Mouse (Mus musculus) testis, adult 2 months (tissue): ENCODE data around the gene Mxd4. TPM values are rescaled to one million over a fixed set of nuclear protein-coding genes. Genes with fewer than 3 reads are reported as not detected.

Experiments
- H3K27ac ChIP-seq: fragments of 200-500 bp; 2 replicates; pipeline ENCODE4 v1.5.1; 2012; ENCODE audit warnings: low read depth, low read length; ENCODE audit not compliant: control insufficient read depth, insufficient read depth
- H3K27me3 ChIP-seq: fragments of 200-500 bp; 2 replicates; pipeline ENCODE4 v1.6.1; 2012; ENCODE audit warnings: mild to moderate bottlenecking, low read length, moderate library complexity; ENCODE audit not compliant: control insufficient read depth, insufficient read depth
- H3K36me3 ChIP-seq: fragments of 200-500 bp; 2 replicates; pipeline ENCODE4 v1.6.1; 2012; ENCODE audit warnings: mild to moderate bottlenecking, low read length; ENCODE audit not compliant: control insufficient read depth, insufficient read depth
- H3K4me1 ChIP-seq: fragments of 200-500 bp; 2 replicates; pipeline ENCODE4 v1.6.1; 2012; ENCODE audit warnings: low read length; ENCODE audit not compliant: control insufficient read depth, insufficient read depth
- H3K4me3 ChIP-seq: fragments of 200-500 bp; 2 replicates; pipeline ENCODE4 v1.5.1; 2012; ENCODE audit warnings: low read depth, mild to moderate bottlenecking, low read length, moderate library complexity, mixed read lengths; ENCODE audit not compliant: control insufficient read depth
- CTCF ChIP-seq: fragments of 200-500 bp; IDR thresholded peaks from 2 replicates; pipeline ENCODE4 v1.5.1; 2012; ENCODE audit warnings: low read depth, mild to moderate bottlenecking, inconsistent platforms, low read length, moderate library complexity; ENCODE audit not compliant: control insufficient read depth, insufficient read depth, insufficient replicate concordance
- POLR2A ChIP-seq: fragments of 200-500 bp; IDR thresholded peaks from 2 replicates; pipeline ENCODE4 v1.6.1; 2012; ENCODE audit warnings: low read depth, mild to moderate bottlenecking, inconsistent platforms, low read length, moderate library complexity; ENCODE audit not compliant: control insufficient read depth
- polyA plus RNA-seq: library from polyadenylated mRNA; depleted of rRNA; stranded (reverse); fragments of >200 nt; gene quantifications from 2 replicates; pipeline ENCODE4 v1.2.3, GENCODE M21; 2012; rRNA removed

Gene Mxd4
- polyA plus RNA-seq, 1 experiment: 137 TPM

- H3K36me3 ChIP-seq: no peaks in the 10 kb centered on the region
- H3K27ac ChIP-seq: no peak overlapping the region
- TF ChIP-seq CTCF (no peak), POLR2A (no peak)
- no peaks in the 10 kb centered on the region for H3K27me3 ChIP-seq
- no peaks in the 10 kb centered on the region for H3K4me1 ChIP-seq
- no peak overlapping the region for H3K4me3 ChIP-seq
Observed at GRCm38 (mm10) chr5:34147554-34147953, 40.0 kb downstream of the Mxd4 start.

GRCm38 (mm10) chr5:34139751-34140150 lies 47.8 kb downstream of the Mxd4 start:
- TF ChIP-seq CTCF (peak; percentile 48; the same call in 1 of the 2 replicates), POLR2A (no peak)
- Histone ChIP-seq H3K36me3 (no peaks in the 10 kb centered on the region), H3K27me3 (no peaks in the 10 kb centered on the region), H3K4me1 (no peaks in the 10 kb centered on the region), H3K4me3 (no peak overlapping the region), H3K27ac (no peak overlapping the region)

- no peak overlapping the region for H3K4me3 ChIP-seq
- no peaks in the 10 kb centered on the region for H3K36me3 ChIP-seq
- H3K4me1 ChIP-seq: no peaks in the 10 kb centered on the region
- H3K27me3 ChIP-seq: no peaks in the 10 kb centered on the region
- TF ChIP-seq CTCF (no peak), POLR2A (no peak)
- H3K27ac ChIP-seq: no peak overlapping the region
Observed at GRCm38 (mm10) chr5:34132731-34133130, 54.8 kb downstream of the Mxd4 start.

- TF ChIP-seq POLR2A (no peak), CTCF (no peak)
- no peaks in the 10 kb centered on the region for H3K27me3 ChIP-seq
- H3K4me3 ChIP-seq: no peak overlapping the region
- H3K27ac ChIP-seq: no peak overlapping the region
- no peaks in the 10 kb centered on the region for H3K36me3 ChIP-seq
- no peaks in the 10 kb centered on the region for H3K4me1 ChIP-seq
Observed at GRCm38 (mm10) chr5:34124131-34124530, 63.4 kb downstream of the Mxd4 start.

Other genes starting within 250 kb of the Mxd4 start
- 154 and 207 TPM in 2 replicates for gene Gm1673, start 204.3 kb downstream of the Mxd4 start, polyA plus RNA-seq
- 0.40 and 0.41 TPM in 2 replicates for gene Nat8l, start 191.7 kb downstream of the Mxd4 start, polyA plus RNA-seq
- 18.6 and 20.9 TPM in 2 replicates for gene Poln, start 18.3 kb downstream of the Mxd4 start, polyA plus RNA-seq
- 1.5 and 2.3 TPM in 2 replicates for gene Haus3, start 18.2 kb downstream of the Mxd4 start, polyA plus RNA-seq
- 2.5 and 3.2 TPM in 2 replicates for gene Zfyve28, start 100.7 kb upstream of the Mxd4 start, polyA plus RNA-seq
- 23.1 and 25.7 TPM in 2 replicates for gene Cfap99, start 100.9 kb upstream of the Mxd4 start, polyA plus RNA-seq
- gene Rnf4, start 148.6 kb upstream of the Mxd4 start, polyA plus RNA-seq: 82.2 and 102 TPM in 2 replicates
- 137 and 148 TPM in 2 replicates for gene Fam193a, start 182.2 kb upstream of the Mxd4 start, polyA plus RNA-seq